Mouse (Mus musculus) forebrain, embryonic 14.5 days (tissue): ENCODE measurements around the gene Esr2. TPM values are rescaled to one million over a fixed set of nuclear protein-coding genes. Genes with fewer than 3 reads are reported as not detected.
A peak's percentile ranks its signal among the peaks of the same experiment; 100 is the strongest.

Experiments used
- ATAC-seq: fragments of 200-750 bp; cut with Nextera tagmentation; 2 replicates; pipeline ENCODE4 v1.8.0; 2017; ENCODE audit warnings: mild to moderate bottlenecking, moderate library complexity
- DNase-seq: peaks from one replicate; pipeline ENCODE4 v3.0.0-alpha.2; 2015; ENCODE audit warnings: low spot score
- H3K27ac ChIP-seq: fragments of 300-500 bp; sonication (generic); 2 replicates; pipeline ENCODE4 v1.5.1; 2014; ENCODE audit warnings: low read depth, mild to moderate bottlenecking, control low read depth, low read length, moderate library complexity
- H3K27me3 ChIP-seq: fragments of 300-500 bp; sonication (generic); replicated peaks from 2 replicates; pipeline ENCODE4 v1.6.1; 2014; ENCODE audit warnings: low read length, control low read depth, mixed read lengths; ENCODE audit not compliant: control insufficient read depth, insufficient read depth
- H3K36me3 ChIP-seq: fragments of 300-500 bp; sonication (generic); 2 replicates; pipeline ENCODE4 v1.6.1; 2014; ENCODE audit warnings: low read length, control low read depth; ENCODE audit not compliant: control insufficient read depth, insufficient read depth
- H3K4me1 ChIP-seq: fragments of 300-500 bp; sonication (generic); 2 replicates; pipeline ENCODE4 v1.6.1; 2014; ENCODE audit warnings: antibody characterized with exemption, low read length, control low read depth; ENCODE audit not compliant: control insufficient read depth, insufficient read depth
- H3K4me2 ChIP-seq: fragments of 300-500 bp; sonication (generic); 2 replicates; pipeline ENCODE4 v1.6.1; 2014; ENCODE audit warnings: mild to moderate bottlenecking, control low read depth, low read length
- H3K4me3 ChIP-seq: fragments of 300-500 bp; sonication (generic); 2 replicates; pipeline ENCODE4 v1.5.1; 2014; ENCODE audit warnings: low read depth, low read length, control low read depth
- H3K9ac ChIP-seq: fragments of 300-500 bp; sonication (generic); 2 replicates; pipeline ENCODE4 v1.6.1; 2014; ENCODE audit warnings: mild to moderate bottlenecking, low read length, control low read depth, moderate library complexity
- H3K9me3 ChIP-seq: fragments of 300-500 bp; sonication (generic); replicated peaks from 2 replicates; pipeline ENCODE4 v1.6.1; 2016; ENCODE audit warnings: low read length, control low read depth, mixed read lengths; ENCODE audit not compliant: control insufficient read depth
- WGBS: fragments of 180-500 bp; shearing (Covaris S2); extraction: QIAGEN DNeasy Blood & Tissue Kit; methylation state at CpG from one replicate; pipeline ENCODE4 v1.1.7; 2014; 5-methylcytosine and 5-hydroxymethylcytosine counted together
- polyA plus RNA-seq: library from polyadenylated mRNA; unstranded; fragments of >200 nt; fragmentation: Nextera tagmentation; extraction: Ambion mirVana; gene quantifications from 2 replicates; pipeline ENCODE4 v1.2.1, GENCODE M21; 2014

Gene Esr2
- polyA plus RNA-seq, 1 experiment from 2014 or later = 0.05 TPM

GRCm38 (mm10) chr12:76085066-76085465, 92.0 kb downstream of the Esr2 start:
- no peak overlapping the region for H3K4me3 ChIP-seq

GRCm38 (mm10) chr12:76081557-76082211, 95.4 kb downstream of the Esr2 start:
- Histone ChIP-seq H3K9ac (peak overlapping the region; percentile 66), H3K9me3 (no peaks in the 10 kb centered on the region), H3K27me3 (no peaks in the 10 kb centered on the region), H3K36me3 (peaks cover 31% of the 10 kb centered on the region), H3K4me1 (0 out of 2 replicates have a peak, but pooled peaks cover 4% of the 10 kb centered on the region), H3K4me3 (peak overlapping the region; percentile 33), H3K27ac (peak overlapping the region; percentile 88), H3K4me2 (peak overlapping the region; percentile 49)
- DNase-seq (peak; percentile 71), ATAC-seq (peak; percentile 90)
- 12% methylated on average over 22 of the region's 22 CpGs for WGBS

More at GRCm38 (mm10) chr12:76085066-76085465, 92.0 kb downstream of the Esr2 start:
- WGBS = 91% methylated on average over 9 of the region's 9 CpGs
- ATAC-seq (no peak), DNase-seq (no peak)
- no peaks in the 10 kb centered on the region for H3K27me3 ChIP-seq
- H3K9ac ChIP-seq = no peak overlapping the region
- H3K4me2 ChIP-seq = no peak overlapping the region
- H3K36me3 ChIP-seq = peaks cover 30% of the 10 kb centered on the region
- H3K27ac ChIP-seq = no peak overlapping the region
- H3K4me1 ChIP-seq = 0 out of 2 replicates have a peak, but pooled peaks cover 4% of the 10 kb centered on the region
- no peaks in the 10 kb centered on the region for H3K9me3 ChIP-seq

- H3K4me3 ChIP-seq = peak overlapping the region; percentile 33
- WGBS = 47% methylated on average over 14 of the region's 14 CpGs
- peak; percentile 19; the same call in 1 of the 2 replicates for ATAC-seq
Measured at GRCm38 (mm10) chr12:76080876-76081556, 96.0 kb downstream of the Esr2 start.

DNA sequence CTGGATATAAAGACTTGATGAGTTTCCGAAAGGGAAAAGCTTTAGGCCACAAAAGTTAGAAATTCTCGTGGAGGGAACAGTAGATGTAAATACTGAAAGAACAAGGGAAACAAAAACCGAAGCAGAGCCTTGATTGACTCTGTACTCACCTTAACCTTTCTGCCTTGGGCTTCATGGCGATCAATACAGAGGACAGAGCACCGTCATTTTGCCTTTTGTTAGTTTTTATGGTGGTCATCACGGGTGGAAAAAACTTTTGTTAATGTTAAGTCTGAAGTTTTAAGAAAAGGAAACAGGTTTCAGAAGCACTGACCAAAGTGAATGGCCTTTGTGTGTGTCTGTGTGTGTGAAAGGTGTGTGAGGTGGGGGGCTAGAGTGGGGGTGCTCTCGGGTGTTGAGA, 103.1 kb downstream of the Esr2 start:
- H3K9me3 ChIP-seq = no peaks in the 10 kb centered on the region
- ATAC-seq = no peak
- no peak overlapping the region for H3K4me3 ChIP-seq
- no peak for DNase-seq
- no peak overlapping the region for H3K9ac ChIP-seq
- H3K27me3 ChIP-seq = no peaks in the 10 kb centered on the region
- peaks cover 54% of the 10 kb centered on the region for H3K36me3 ChIP-seq
- H3K4me2 ChIP-seq = no peak overlapping the region
- no peak overlapping the region for H3K27ac ChIP-seq
- WGBS = 39% methylated on average over 7 of the region's 7 CpGs
- 0 out of 2 replicates have a peak, but pooled peaks cover 3% of the 10 kb centered on the region for H3K4me1 ChIP-seq

More at GRCm38 (mm10) chr12:76080876-76081556, 96.0 kb downstream of the Esr2 start:
- Histone ChIP-seq H3K36me3 (peaks cover 33% of the 10 kb centered on the region), H3K4me2 (peak overlapping the region; percentile 49), H3K4me1 (0 out of 2 replicates have a peak, but pooled peaks cover 4% of the 10 kb centered on the region), H3K9me3 (no peaks in the 10 kb centered on the region), H3K27ac (peak overlapping the region; percentile 88), H3K27me3 (no peaks in the 10 kb centered on the region), H3K9ac (peak overlapping the region; percentile 66)
- DNase-seq = no peak

DNA sequence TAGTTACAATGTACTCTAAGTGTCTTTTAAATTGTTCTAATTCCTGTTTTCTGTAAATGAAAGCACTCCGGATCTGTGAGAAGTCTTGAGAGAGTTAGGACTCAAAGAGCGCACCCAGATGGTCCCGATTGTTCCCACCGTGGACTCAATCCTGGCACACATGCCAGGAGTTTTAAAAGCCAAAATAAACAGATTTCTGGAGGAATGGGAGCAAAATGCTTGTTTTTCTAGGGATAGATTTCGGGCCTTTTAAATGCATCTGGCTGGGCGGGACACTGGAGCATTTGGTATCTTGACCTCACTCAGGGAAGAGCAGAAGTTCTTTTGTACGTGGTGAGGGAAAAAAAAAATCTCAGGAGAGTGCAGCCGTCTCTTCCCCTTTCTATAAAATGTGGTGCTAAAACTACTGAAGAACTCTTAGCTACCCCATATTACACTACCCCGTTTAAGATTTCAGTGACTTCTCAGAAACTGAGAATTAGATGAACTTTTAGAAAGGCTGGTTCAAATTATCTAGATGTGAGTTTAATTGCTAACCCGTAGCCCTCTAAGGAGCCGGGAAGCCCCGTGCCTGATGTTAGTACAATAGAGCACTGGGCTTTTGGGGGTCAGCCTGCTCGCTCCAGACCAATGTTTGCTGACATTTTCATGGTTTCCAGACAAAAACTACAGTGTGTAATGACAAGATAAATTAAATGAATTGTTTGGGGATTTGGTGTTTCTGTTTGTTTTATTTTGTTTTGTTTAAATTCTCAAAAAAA, 103.8 kb downstream of the Esr2 start:
- Histone ChIP-seq H3K9ac (no peak overlapping the region), H3K27me3 (no peaks in the 10 kb centered on the region), H3K36me3 (peaks cover 53% of the 10 kb centered on the region), H3K4me2 (no peak overlapping the region), H3K4me1 (0 out of 2 replicates have a peak, but pooled peaks cover 3% of the 10 kb centered on the region), H3K27ac (no peak overlapping the region), H3K4me3 (no peak overlapping the region), H3K9me3 (no peaks in the 10 kb centered on the region)
- WGBS = 22% methylated on average over 13 of the region's 13 CpGs
- ATAC-seq = no peak
- DNase-seq = peak; percentile 52

DNA sequence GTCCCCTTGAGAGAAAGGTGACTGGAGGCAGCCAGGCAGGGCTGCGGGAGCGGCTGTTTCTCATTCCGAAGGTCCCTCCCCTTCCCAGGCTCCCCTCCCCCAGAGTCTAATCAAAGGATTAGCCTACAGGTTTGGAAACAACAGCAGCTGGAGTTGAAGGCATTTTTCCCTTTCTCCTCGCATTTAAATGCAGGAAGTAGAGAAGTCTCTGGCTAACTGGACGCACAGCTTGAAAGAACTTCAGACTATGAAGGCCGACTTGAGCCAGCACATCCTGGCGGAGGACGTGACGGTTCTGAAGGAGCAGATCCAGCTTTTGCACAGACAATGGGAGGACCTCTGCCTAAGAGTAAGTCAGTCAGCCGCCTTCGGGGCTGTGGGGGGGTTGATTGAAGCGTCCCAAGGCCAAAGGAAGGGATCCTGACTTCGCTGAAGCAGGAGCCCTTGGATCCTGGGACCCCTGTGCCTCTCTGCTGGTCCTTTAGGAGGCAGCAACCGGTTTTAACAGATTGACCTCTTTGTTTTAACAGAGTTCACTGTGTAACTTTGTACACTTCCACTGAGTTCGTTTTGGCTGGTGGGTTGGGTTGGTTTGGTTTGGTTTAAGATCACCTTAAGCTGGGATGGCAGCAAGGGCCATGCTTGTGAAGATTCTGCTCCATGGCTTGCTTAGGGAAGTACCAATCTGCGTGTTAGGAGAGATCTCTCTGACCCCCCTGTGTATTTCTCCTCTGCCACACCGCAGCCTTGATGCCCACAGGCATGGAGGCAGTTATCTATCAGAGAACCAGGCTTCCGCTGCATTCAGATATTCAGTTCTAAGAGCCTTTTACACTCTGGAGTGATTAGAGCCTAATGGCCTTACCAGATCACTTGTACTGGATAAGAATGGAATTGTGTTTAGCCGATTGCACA, 104.9 kb downstream of the Esr2 start:
- Histone ChIP-seq H3K4me1 (0 out of 2 replicates have a peak, but pooled peaks cover 3% of the 10 kb centered on the region), H3K9me3 (no peaks in the 10 kb centered on the region), H3K27me3 (no peaks in the 10 kb centered on the region), H3K4me2 (no peak overlapping the region), H3K27ac (no peak overlapping the region), H3K9ac (no peak overlapping the region), H3K4me3 (no peak overlapping the region), H3K36me3 (peaks cover 53% of the 10 kb centered on the region)
- WGBS = 13% methylated on average over 19 of the region's 19 CpGs
- DNase-seq = peak; percentile 45
- no peak for ATAC-seq
